Mouse (Mus musculus): ENCODE data around the gene Gstm1.
"Not testable (repeated sequence)": the region's sequence is repeated elsewhere in the genome, so short reads cannot be mapped to it uniquely, and the experiment has no call there.

Gstm1 gene

GRCm38 (mm10) chr3:108016468-108016867, 1.3 kb downstream of the Gstm1 start:
- not testable (repeated sequence) for DNase-seq (ENCODE audit: low spot score in 2 of 2)

GRCm38 (mm10) chr3:108014974-108015346, 2.8 kb downstream of the Gstm1 start:
- no peak for DNase-seq (ENCODE audit: low spot score in 2 of 2)

GRCm38 (mm10) chr3:108014098-108014973, 3.4 kb downstream of the Gstm1 start:
- DNase-seq (ENCODE audit: low spot score in 2 of 2) = no peak

GRCm38 (mm10) chr3:108013331-108013871, 4.4 kb downstream of the Gstm1 start:
- DNase-seq (ENCODE audit: low spot score in 2 of 2) = peak; percentile 36 to 81

GRCm38 (mm10) chr3:108011558-108011957, 6.2 kb downstream of the Gstm1 start:
- no peak for DNase-seq (ENCODE audit: low spot score in 2 of 2)

- no peak for DNase-seq (ENCODE audit: low spot score in 2 of 2)
Observed at GRCm38 (mm10) chr3:108010286-108010685, 7.5 kb downstream of the Gstm1 start.

- no peak for DNase-seq (ENCODE audit: low spot score in 2 of 2)
Observed at GRCm38 (mm10) chr3:108002021-108002420, 15.8 kb downstream of the Gstm1 start.

GRCm38 (mm10) chr3:107999491-107999890, 18.3 kb downstream of the Gstm1 start:
- no peak for DNase-seq (ENCODE audit: low spot score in 2 of 2)

- no peak for DNase-seq (ENCODE audit: low spot score in 2 of 2)
Observed at GRCm38 (mm10) chr3:107998591-107998990, 19.2 kb downstream of the Gstm1 start.

GRCm38 (mm10) chr3:107996576-107996975, 21.2 kb downstream of the Gstm1 start:
- DNase-seq (ENCODE audit: low spot score in 2 of 2) = no peak

- DNase-seq (ENCODE audit: low spot score in 2 of 2) = not testable (repeated sequence)
Observed at GRCm38 (mm10) chr3:107995974-107996373, 21.8 kb downstream of the Gstm1 start.

GRCm38 (mm10) chr3:107986041-107986562, 31.7 kb downstream of the Gstm1 start, which contains the start of gene Gstm2:
Gstm2 (minus strand) TSS chr3:107986453.
- no peak for DNase-seq (ENCODE audit: low spot score in 2 of 2)

- not testable (repeated sequence) for DNase-seq (ENCODE audit: low spot score in 2 of 2)
Observed at GRCm38 (mm10) chr3:107985141-107985540, 32.6 kb downstream of the Gstm1 start.

GRCm38 (mm10) chr3:107984471-107984870, 33.3 kb downstream of the Gstm1 start:
- DNase-seq (ENCODE audit: low spot score in 2 of 2) = no peak

- no peak for DNase-seq (ENCODE audit: low spot score in 2 of 2)
Observed at GRCm38 (mm10) chr3:107983771-107984170, 34.0 kb downstream of the Gstm1 start.

GRCm38 (mm10) chr3:107982726-107983125, 35.0 kb downstream of the Gstm1 start:
- DNase-seq (ENCODE audit: low spot score in 2 of 2) = no peak

GRCm38 (mm10) chr3:107981261-107981660, 36.5 kb downstream of the Gstm1 start:
- DNase-seq (ENCODE audit: low spot score in 2 of 2) = no peak

GRCm38 (mm10) chr3:107977691-107978090, 40.1 kb downstream of the Gstm1 start:
- DNase-seq (ENCODE audit: low spot score in 2 of 2) = no peak

GRCm38 (mm10) chr3:107974237-107974636, 43.5 kb downstream of the Gstm1 start:
- no peak for DNase-seq (ENCODE audit: low spot score in 2 of 2)

- DNase-seq (ENCODE audit: low spot score in 2 of 2) = no peak
Observed at GRCm38 (mm10) chr3:107972070-107972469, 45.7 kb downstream of the Gstm1 start.

GRCm38 (mm10) chr3:107971101-107971500, 46.7 kb downstream of the Gstm1 start:
- not testable (repeated sequence) for DNase-seq (ENCODE audit: low spot score in 2 of 2)

GRCm38 (mm10) chr3:107968724-107969395, 48.9 kb downstream of the Gstm1 start, which contains the start of gene Gstm3:
Gstm3 (minus strand) TSS chr3:107969283.
- no peak for DNase-seq (ENCODE audit: low spot score in 2 of 2)
